Mouse (Mus musculus): ENCODE measurements at regions not wholly inside any gene's neighbourhood (a gene's known extent, or its start where the extent isn't known, plus 50 kb on each side); places are given as distances from the start of the nearest gene placed in this dataset.

DNA sequence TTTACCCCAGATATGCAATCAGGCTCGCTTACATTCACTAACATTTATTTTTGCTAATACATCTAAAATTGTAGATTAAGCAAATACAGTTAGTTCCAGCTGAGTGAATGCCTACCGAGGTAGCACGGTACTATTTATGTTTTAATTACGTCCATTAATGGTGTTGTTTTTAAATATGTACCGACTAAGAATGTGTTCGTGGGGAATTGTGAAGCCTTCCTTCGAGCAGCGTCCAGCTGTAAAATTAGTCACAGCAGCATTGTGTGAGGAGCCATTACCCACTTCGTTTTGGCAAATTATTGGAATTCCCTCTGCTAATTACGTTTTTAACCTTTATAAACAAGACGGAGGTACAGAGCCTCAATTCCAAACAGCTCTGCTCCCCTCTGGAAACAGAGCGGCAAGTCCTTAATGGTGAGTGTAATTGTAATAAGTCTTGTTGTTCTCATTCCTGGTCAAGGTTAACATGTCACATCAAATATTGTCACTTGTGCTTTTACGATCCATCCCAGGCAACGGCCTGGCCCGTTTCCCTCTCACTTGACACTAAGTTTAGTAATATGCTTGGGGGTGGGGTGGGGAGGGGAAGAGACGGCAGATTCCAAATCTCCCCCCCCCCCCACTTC, 128.0 kb downstream of the Zfp326 start:
- Histone ChIP-seq H3K36me3 (ENCODE audit: control insufficient read depth, insufficient read depth, low read length) (no peaks in the 10 kb centered on the region), H3K27me3 (ENCODE audit: control insufficient read depth, insufficient read depth, low read length) (no peaks in the 10 kb centered on the region), H3K4me3 (ENCODE audit: low read depth, low read length) (no peak overlapping the region), H3K4me2 (ENCODE audit: low read depth, severe bottlenecking) (no peak overlapping the region), H3K9me3 (ENCODE audit: control insufficient read depth, low read length) (no peaks in the 10 kb centered on the region), H3K4me1 (ENCODE audit: control insufficient read depth, insufficient read depth, low read length) (peaks cover 3% of the 10 kb centered on the region; the same call in 1 of the 2 replicates), H3K9ac (ENCODE audit: low read length) (no peak overlapping the region), H3K27ac (replicated peaks; ENCODE audit: low read depth, low read length) (no peak overlapping the region)
- 37% methylated on average over 16 of the region's 16 CpGs for WGBS
- ATAC-seq (ENCODE audit: insufficient number of reproducible peaks, low FRiP score, low TSS enrichment, low read depth): no peak
- peak; percentile 24 for DNase-seq (ENCODE audit: low spot score)

DNA sequence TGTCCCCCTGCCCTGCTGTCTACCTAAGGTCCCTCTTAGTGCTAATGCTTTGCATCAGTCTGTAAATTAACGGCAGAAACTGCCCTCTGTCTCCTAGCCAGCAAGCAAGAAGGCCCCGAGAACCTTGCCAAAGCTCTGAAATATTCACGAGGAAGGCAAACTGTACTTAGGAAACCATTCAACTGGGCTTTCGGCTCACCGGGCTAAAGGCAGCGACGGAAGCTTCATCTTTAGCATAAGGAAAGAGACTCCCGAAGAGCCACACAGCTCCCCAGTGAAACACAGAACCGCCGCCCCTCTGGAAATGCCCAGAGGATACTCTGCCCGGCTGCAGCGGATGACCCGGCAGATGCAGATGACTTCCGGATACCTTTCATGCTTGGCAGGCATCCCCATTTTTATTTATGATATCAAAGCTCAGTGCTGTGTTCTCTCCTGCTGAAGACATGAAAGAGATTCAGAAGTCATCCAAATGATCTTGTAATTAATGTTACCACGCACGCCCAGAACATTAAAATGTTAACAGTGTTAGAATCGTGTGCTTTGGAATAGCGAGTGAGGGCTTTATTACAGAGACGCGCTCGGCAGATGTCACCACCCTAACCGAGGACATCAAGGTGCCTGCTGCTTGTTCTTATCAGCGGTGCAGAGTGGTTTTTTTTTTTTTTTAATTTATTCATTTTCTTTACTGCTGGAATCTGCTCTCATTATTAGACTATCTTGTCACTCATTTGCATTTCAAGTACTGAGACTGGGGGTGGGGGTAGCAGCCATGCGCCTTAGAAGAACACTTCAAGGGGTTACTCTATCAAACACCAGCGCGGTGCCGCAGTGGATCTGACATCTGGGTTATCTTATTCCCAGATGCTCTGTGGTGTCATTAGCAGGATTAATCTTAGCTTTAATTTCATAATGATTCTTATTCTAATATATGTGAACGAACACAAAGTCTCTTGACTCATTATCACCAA, 127.2 kb downstream of the Zfp326 start:
- H3K36me3 ChIP-seq (ENCODE audit: control insufficient read depth, insufficient read depth, low read length): no peaks in the 10 kb centered on the region
- no peak overlapping the region for H3K27ac ChIP-seq (replicated peaks; ENCODE audit: low read depth, low read length)
- WGBS: 66% methylated on average over 28 of the region's 28 CpGs
- no peak overlapping the region for H3K4me2 ChIP-seq (ENCODE audit: low read depth, severe bottlenecking)
- no peak overlapping the region for H3K9ac ChIP-seq (ENCODE audit: low read length)
- no peak overlapping the region for H3K4me3 ChIP-seq (ENCODE audit: low read depth, low read length)
- ATAC-seq (ENCODE audit: insufficient number of reproducible peaks, low FRiP score, low TSS enrichment, low read depth) (no peak), DNase-seq (ENCODE audit: low spot score) (no peak)
- peaks cover 3% of the 10 kb centered on the region; the same call in 1 of the 2 replicates for H3K4me1 ChIP-seq (ENCODE audit: control insufficient read depth, insufficient read depth, low read length)
- H3K27me3 ChIP-seq (ENCODE audit: control insufficient read depth, insufficient read depth, low read length): no peaks in the 10 kb centered on the region
- no peaks in the 10 kb centered on the region for H3K9me3 ChIP-seq (ENCODE audit: control insufficient read depth, low read length)

DNA sequence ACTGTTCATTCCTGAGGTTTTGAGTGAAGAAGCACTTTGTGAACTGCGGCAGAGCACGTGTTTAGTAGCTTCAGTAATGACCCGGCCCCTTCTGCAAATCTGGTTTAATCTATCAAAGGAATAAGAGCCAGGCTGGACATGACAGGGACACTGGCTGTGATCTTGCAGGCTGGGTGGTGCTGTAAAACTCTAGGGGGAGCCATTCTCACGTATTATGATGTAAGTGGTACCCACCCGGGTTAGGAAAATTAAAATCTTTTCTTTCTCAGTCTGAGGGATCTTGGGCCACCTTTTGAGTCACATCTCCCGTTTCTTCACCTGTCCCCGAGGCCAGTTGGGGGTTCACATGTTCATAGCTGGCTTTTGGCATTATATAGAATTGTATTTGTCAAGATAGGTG, 126.0 kb downstream of the Zfp326 start:
- DNase-seq (ENCODE audit: low spot score): peak; percentile 32

DNA sequence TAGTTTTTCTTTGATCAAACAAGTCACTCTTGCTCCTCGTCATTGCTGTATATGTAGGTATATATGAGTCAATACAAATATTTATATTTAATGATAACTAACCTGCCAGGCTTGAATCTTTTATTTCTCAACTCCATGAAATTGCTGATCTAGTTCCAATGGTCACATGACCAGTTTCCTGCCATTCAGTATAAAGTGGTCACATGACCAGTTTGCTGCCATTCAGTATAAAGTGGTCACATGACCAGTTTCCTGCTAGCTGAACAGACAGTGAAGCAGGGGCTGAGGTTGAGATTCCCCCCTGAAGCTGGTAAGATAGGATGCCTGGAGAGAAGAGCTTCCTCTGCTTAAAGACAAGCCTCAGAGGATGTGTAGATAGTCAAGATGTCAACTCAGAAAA, 117.9 kb downstream of the Zfp326 start:
- 87% methylated on average over 1 of the region's 1 CpGs for WGBS
- H3K4me1 ChIP-seq (ENCODE audit: control insufficient read depth, insufficient read depth, low read length): no peaks in the 10 kb centered on the region

More for the DNA sequence above, 126.0 kb downstream of the Zfp326 start:
- Histone ChIP-seq H3K27me3 (ENCODE audit: control insufficient read depth, insufficient read depth, low read length) (no peaks in the 10 kb centered on the region), H3K9me3 (ENCODE audit: control insufficient read depth, low read length) (no peaks in the 10 kb centered on the region), H3K36me3 (ENCODE audit: control insufficient read depth, insufficient read depth, low read length) (no peaks in the 10 kb centered on the region), H3K4me2 (ENCODE audit: low read depth, severe bottlenecking) (no peak overlapping the region), H3K4me3 (ENCODE audit: low read depth, low read length) (no peak overlapping the region), H3K9ac (ENCODE audit: low read length) (no peak overlapping the region), H3K4me1 (ENCODE audit: control insufficient read depth, insufficient read depth, low read length) (peaks cover 3% of the 10 kb centered on the region; the same call in 1 of the 2 replicates), H3K27ac (replicated peaks; ENCODE audit: low read depth, low read length) (no peak overlapping the region)
- no peak for ATAC-seq (ENCODE audit: insufficient number of reproducible peaks, low FRiP score, low TSS enrichment, low read depth)
- 34% methylated on average over 7 of the region's 7 CpGs for WGBS

DNA sequence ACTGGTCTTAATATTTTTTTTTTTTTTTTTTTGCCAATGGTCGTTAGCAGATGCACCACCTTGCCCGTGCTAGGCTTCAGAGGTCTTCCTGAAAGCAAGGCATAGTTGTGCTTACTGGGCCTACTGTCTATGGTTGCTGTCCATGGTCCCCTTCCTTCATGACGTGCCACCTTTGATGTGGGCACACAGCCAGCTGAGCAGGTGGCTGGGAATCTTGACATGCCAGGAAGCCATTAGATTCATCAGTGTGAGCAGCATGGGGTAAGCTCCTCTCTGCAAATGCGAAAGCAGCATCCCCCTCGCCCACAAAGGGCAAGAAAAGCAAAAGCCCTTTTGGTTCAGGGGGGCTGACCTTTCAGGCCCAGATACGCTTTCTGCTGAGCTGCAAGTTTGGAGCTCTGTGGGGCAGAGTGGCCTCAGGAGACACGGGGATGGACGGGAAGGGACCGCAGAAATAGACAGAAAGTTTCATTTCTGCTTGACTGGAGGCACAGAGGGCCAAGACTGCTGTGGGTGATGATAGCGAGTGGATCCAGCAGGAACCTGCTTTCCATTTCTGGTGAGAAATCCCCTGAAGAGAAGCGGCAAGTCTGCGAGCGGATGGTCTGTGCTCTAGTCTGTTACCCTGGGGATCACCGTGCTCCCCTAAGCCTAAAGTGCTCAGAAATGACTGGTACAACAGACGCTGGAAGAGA, 116.8 kb downstream of the Zfp326 start:
- H3K27me3 ChIP-seq (ENCODE audit: control insufficient read depth, insufficient read depth, low read length): no peaks in the 10 kb centered on the region
- no peak overlapping the region for H3K9ac ChIP-seq (ENCODE audit: low read length)
- no peaks in the 10 kb centered on the region for H3K36me3 ChIP-seq (ENCODE audit: control insufficient read depth, insufficient read depth, low read length)
- H3K27ac ChIP-seq (replicated peaks; ENCODE audit: low read depth, low read length): no peak overlapping the region
- WGBS: 69% methylated on average over 15 of the region's 15 CpGs
- no peak overlapping the region for H3K4me3 ChIP-seq (ENCODE audit: low read depth, low read length)
- no peak overlapping the region for H3K4me2 ChIP-seq (ENCODE audit: low read depth, severe bottlenecking)
- ATAC-seq (ENCODE audit: insufficient number of reproducible peaks, low FRiP score, low TSS enrichment, low read depth) (no peak), DNase-seq (ENCODE audit: low spot score) (no peak)
- H3K4me1 ChIP-seq (ENCODE audit: control insufficient read depth, insufficient read depth, low read length): no peaks in the 10 kb centered on the region
- H3K9me3 ChIP-seq (ENCODE audit: control insufficient read depth, low read length): no peaks in the 10 kb centered on the region

More for the DNA sequence above, 117.9 kb downstream of the Zfp326 start:
- Histone ChIP-seq H3K9ac (ENCODE audit: low read length) (no peak overlapping the region), H3K9me3 (ENCODE audit: control insufficient read depth, low read length) (no peaks in the 10 kb centered on the region), H3K4me2 (ENCODE audit: low read depth, severe bottlenecking) (no peak overlapping the region), H3K36me3 (ENCODE audit: control insufficient read depth, insufficient read depth, low read length) (no peaks in the 10 kb centered on the region), H3K27me3 (ENCODE audit: control insufficient read depth, insufficient read depth, low read length) (no peaks in the 10 kb centered on the region), H3K27ac (replicated peaks; ENCODE audit: low read depth, low read length) (no peak overlapping the region), H3K4me3 (ENCODE audit: low read depth, low read length) (no peak overlapping the region)
- DNase-seq (ENCODE audit: low spot score) (no peak), ATAC-seq (ENCODE audit: insufficient number of reproducible peaks, low FRiP score, low TSS enrichment, low read depth) (no peak)

DNA sequence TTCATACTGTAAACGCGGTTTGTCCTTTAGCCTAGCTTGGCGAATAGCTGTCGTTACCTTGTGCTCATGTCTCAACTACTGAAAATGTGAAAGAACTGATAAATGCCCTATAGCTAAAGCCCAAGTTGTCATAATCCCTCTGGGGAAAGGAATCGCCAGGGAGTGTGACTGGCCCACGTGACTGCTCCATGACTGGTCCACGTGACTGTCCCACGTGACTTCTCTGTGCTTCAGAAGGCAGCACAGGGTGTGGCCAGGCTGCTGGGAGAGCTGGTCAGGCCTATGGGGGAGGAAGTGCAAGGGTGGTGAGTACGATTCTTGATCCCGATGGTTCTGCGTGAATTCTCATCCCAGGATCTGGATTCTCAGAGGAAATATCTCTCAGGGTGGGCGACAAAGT, 114.4 kb downstream of the Zfp326 start:
- no peaks in the 10 kb centered on the region for H3K36me3 ChIP-seq (ENCODE audit: control insufficient read depth, insufficient read depth, low read length)
- H3K27me3 ChIP-seq (ENCODE audit: control insufficient read depth, insufficient read depth, low read length): no peaks in the 10 kb centered on the region
- no peaks in the 10 kb centered on the region for H3K4me1 ChIP-seq (ENCODE audit: control insufficient read depth, insufficient read depth, low read length)
- WGBS: 90% methylated on average over 12 of the region's 12 CpGs
- no peak overlapping the region for H3K4me3 ChIP-seq (ENCODE audit: low read depth, low read length)
- H3K9ac ChIP-seq (ENCODE audit: low read length): no peak overlapping the region
- ATAC-seq (ENCODE audit: insufficient number of reproducible peaks, low FRiP score, low TSS enrichment, low read depth): no peak
- DNase-seq (ENCODE audit: low spot score): no peak
- H3K4me2 ChIP-seq (ENCODE audit: low read depth, severe bottlenecking): no peak overlapping the region
- H3K27ac ChIP-seq (replicated peaks; ENCODE audit: low read depth, low read length): no peak overlapping the region
- no peaks in the 10 kb centered on the region for H3K9me3 ChIP-seq (ENCODE audit: control insufficient read depth, low read length)

DNA sequence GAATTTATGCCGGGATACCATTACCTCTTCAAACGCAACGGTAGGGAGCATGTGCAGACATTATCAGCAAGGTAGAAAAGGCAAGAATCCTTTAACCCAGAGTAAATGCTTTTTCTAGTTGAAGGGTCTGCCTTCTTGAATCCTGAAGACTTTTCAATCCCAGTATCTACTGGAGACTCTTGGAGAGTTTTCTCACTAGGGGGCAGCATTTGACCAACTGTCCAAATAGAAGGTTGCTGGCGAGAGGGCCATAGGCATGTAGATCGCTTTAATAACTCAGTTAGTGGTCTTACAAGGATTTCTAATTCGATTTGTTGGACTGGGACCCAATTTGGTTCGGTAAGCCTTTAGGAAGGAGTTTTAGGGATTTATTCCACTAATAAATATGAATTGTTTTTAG, 110.0 kb downstream of the Zfp326 start:
- peak; percentile 60 for DNase-seq (ENCODE audit: low spot score)
- no peaks in the 10 kb centered on the region for H3K9me3 ChIP-seq (ENCODE audit: control insufficient read depth, low read length)
- no peak overlapping the region for H3K27ac ChIP-seq (replicated peaks; ENCODE audit: low read depth, low read length)
- ATAC-seq (ENCODE audit: insufficient number of reproducible peaks, low FRiP score, low TSS enrichment, low read depth): no peak
- no peak overlapping the region for H3K4me3 ChIP-seq (ENCODE audit: low read depth, low read length)
- H3K4me2 ChIP-seq (ENCODE audit: low read depth, severe bottlenecking): no peak overlapping the region
- no peaks in the 10 kb centered on the region for H3K4me1 ChIP-seq (ENCODE audit: control insufficient read depth, insufficient read depth, low read length)
- no peaks in the 10 kb centered on the region for H3K36me3 ChIP-seq (ENCODE audit: control insufficient read depth, insufficient read depth, low read length)
- H3K27me3 ChIP-seq (ENCODE audit: control insufficient read depth, insufficient read depth, low read length): no peaks in the 10 kb centered on the region
- no peak overlapping the region for H3K9ac ChIP-seq (ENCODE audit: low read length)
- 41% methylated on average over 7 of the region's 7 CpGs for WGBS

DNA sequence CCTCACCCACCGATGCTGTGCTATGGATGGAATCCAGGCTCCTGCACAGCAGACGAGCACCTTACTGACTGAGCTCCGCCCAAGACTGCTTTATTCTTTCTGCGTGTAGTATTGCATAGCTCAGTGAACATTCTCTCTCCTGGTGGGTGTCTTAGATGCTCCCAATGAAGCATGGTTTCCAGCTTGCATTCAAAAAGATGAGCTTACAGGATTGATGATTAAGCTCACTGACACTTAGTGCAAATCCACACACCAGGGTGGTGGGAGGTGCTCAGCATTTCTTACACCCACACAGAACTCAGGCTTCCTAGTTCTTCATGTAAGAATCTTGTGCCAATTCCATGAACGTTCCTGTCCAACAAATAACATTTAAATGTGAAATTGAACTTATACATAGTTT, 106.8 kb downstream of the Zfp326 start:
- Histone ChIP-seq H3K27me3 (ENCODE audit: control insufficient read depth, insufficient read depth, low read length) (no peaks in the 10 kb centered on the region), H3K27ac (replicated peaks; ENCODE audit: low read depth, low read length) (no peak overlapping the region), H3K4me2 (ENCODE audit: low read depth, severe bottlenecking) (no peak overlapping the region), H3K36me3 (ENCODE audit: control insufficient read depth, insufficient read depth, low read length) (no peaks in the 10 kb centered on the region), H3K4me1 (ENCODE audit: control insufficient read depth, insufficient read depth, low read length) (no peaks in the 10 kb centered on the region), H3K9ac (ENCODE audit: low read length) (no peak overlapping the region), H3K9me3 (ENCODE audit: control insufficient read depth, low read length) (no peaks in the 10 kb centered on the region), H3K4me3 (ENCODE audit: low read depth, low read length) (no peak overlapping the region)
- ATAC-seq (ENCODE audit: insufficient number of reproducible peaks, low FRiP score, low TSS enrichment, low read depth): no peak
- 79% methylated on average over 5 of the region's 5 CpGs for WGBS
- DNase-seq (ENCODE audit: low spot score): no peak
